16 mouse cellular contexts compared by ENCODE assay signal in genomic region chr7:117426366-117426765, GRCm38 (mm10).
"Had no signal": no experiment of that assay in that cellular context is flagged by ENCODE, and none has a peak within 500 bp of the region (broad histone marks: within the 10 kb centered on the region; RNA-seq: fewer than 3 reads in every experiment).

No protein-coding gene starts in this region.

- H3K9me3 ChIP-seq: liver, embryonic 13.5 days; neural tube, embryonic 12.5 days; neural tube, embryonic 15.5 days; stomach, embryonic 15.5 days had no signal

- H3K9ac ChIP-seq: liver, embryonic 13.5 days; neural tube, embryonic 12.5 days; neural tube, embryonic 15.5 days; stomach, embryonic 15.5 days had no signal

- H3K4me2 ChIP-seq: liver, embryonic 13.5 days; midbrain, embryonic 11.5 days; neural tube, embryonic 12.5 days; neural tube, embryonic 15.5 days; stomach, embryonic 15.5 days had no signal

- ATAC-seq: intestine, postnatal 0 days had no signal

- H3K4me3 ChIP-seq: left cerebral cortex, adult 2 months; liver, embryonic 13.5 days; neural tube, embryonic 12.5 days; neural tube, embryonic 15.5 days; stomach, embryonic 15.5 days had no signal

- DNase-seq: layer of hippocampus, postnatal 36 days; liver, embryonic 13.5 days; lung, adult 2 months; lung, postnatal 14 days; lung, postnatal 4 days; midbrain, embryonic 14.5 days; right cerebral cortex, adult 18-20 months; right cerebral cortex, postnatal 14 days; spleen, adult 18-20 months; thymus, postnatal 25 days had no signal

- H3K27me3 ChIP-seq: liver, embryonic 13.5 days; neural tube, embryonic 12.5 days; neural tube, embryonic 15.5 days; stomach, embryonic 15.5 days had no signal

- H3K36me3 ChIP-seq: liver, embryonic 13.5 days; neural tube, embryonic 12.5 days; neural tube, embryonic 15.5 days; stomach, embryonic 15.5 days had no signal

- H3K27ac ChIP-seq: left cerebral cortex, adult 2 months; liver, embryonic 13.5 days; neural tube, embryonic 12.5 days; neural tube, embryonic 15.5 days; stomach, embryonic 15.5 days had no signal
